ENCODE assay signal across 8 mouse cellular contexts in the genomic region with DNA sequence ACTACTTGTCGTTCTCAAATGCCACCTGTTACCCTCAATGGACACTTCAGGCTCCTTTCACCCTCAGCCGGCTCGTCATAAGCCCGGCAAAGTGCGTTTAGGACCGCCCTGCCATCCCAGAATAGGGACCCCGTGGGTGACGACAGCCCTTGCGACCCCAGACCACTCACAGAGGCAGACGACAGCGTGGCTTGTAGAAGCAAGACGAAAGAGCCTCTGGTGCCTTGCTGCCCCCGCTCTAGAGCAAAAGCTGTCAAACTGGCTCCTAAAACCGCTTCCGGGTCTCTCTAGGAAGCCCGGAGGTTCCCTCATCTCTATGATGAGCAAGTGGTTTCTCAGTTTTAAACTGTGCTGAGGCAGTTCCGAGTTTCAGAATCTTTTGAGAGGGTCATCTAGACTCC. TPM values are rescaled to one million over a fixed set of nuclear protein-coding genes. Genes with fewer than 3 reads are reported as not detected.
DNase-seq lines count a peak whose midpoint lies in the region; ATAC-seq and TF ChIP-seq lines count a peak whose summit lies in the region.

Gene Sdr42e1 (minus strand): TSS at position 260 of the 401 bp plus-strand sequence.

- intact Hi-C loops in left cerebral cortex, postnatal 4 days (cut with DNase I): no loop called here

- in situ Hi-C loops in Patski (cut with MboI; ENCODE audit: low pct_unique_long_range_greater_than_20kb): no loop called here

- no peak for DNase-seq in Patski (ENCODE audit: low read depth, low spot score)
- DNase-seq in gonadal fat pad, adult 2 months (ENCODE audit: low read depth): no peak
- peak; percentile 15 for DNase-seq in left cerebral cortex, postnatal 4 days
- DNase-seq in midbrain, embryonic 10.5 days (ENCODE audit: low spot score): peak; percentile 34
- peak; percentile 31 for DNase-seq in right cerebral cortex, postnatal 14 days
- DNase-seq in urinary bladder, postnatal 25 days (ENCODE audit: low spot score): peak; percentile 53

- POLR2A ChIA-PET in Patski (lab: Charles Lee): interaction anchor here (1.1 to 1.2 kb wide), 2 partner anchors 8 to 12 kb away, joined by 3 read pairs; no protein-coding TSS in a partner anchor

- H3K4me3 ChIP-seq in intestine, postnatal 0 days (ENCODE audit: low read depth, low read length): peak within 1 kb of the TSS; percentile 54
- H3K4me3 ChIP-seq in midbrain, embryonic 10.5 days: peak within 1 kb of the TSS; percentile 58

- ATAC-seq in Patski: peak; percentile 57
- peak; percentile 96 for ATAC-seq in common myeloid progenitor, adult 5-6 weeks (replicated peaks; ENCODE audit: low read depth, poor library complexity, severe bottlenecking)
- 0 out of 2 replicates have a peak, but pooled peaks have one; percentile 16 for ATAC-seq in intestine, postnatal 0 days

- H3K4me2 ChIP-seq in intestine, postnatal 0 days (replicated peaks; ENCODE audit: low read depth): peak within 1 kb of the TSS; percentile 79

- CTCF ChIA-PET in Patski (lab: Charles Lee): no interaction called here

- peak within 1 kb of the TSS; percentile 79 for H3K9ac ChIP-seq in intestine, postnatal 0 days (ENCODE audit: low read depth, low read length)

- no peaks in the 10 kb centered on the region for H3K36me3 ChIP-seq in intestine, postnatal 0 days (ENCODE audit: control insufficient read depth, insufficient read depth)
- no peaks in the 10 kb centered on the region for H3K36me3 ChIP-seq in midbrain, embryonic 10.5 days

- WGBS in intestine, postnatal 0 days: 5% methylated on average over 17 of the region's 17 CpGs
- WGBS in midbrain, embryonic 10.5 days: 16% methylated on average over 17 of the region's 17 CpGs

- H3K4me1 ChIP-seq in intestine, postnatal 0 days (replicated peaks; ENCODE audit: control insufficient read depth, insufficient read depth, low read length): peaks cover 3% of the 10 kb centered on the region; the same call in 1 of the 2 replicates
- peaks cover 7% of the 10 kb centered on the region for H3K4me1 ChIP-seq in midbrain, embryonic 10.5 days

- no peak for TF ChIP-seq CTCF in Patski (IDR thresholded peaks at IDR 0.05)
- no peak for TF ChIP-seq CTCF in intestine, postnatal 0 days (IDR thresholded peaks at IDR 0.05; ENCODE audit: low read depth)

- H3K27me3 ChIP-seq in Patski: no peaks in the 10 kb centered on the region
- no peaks in the 10 kb centered on the region for H3K27me3 ChIP-seq in intestine, postnatal 0 days (replicated peaks; ENCODE audit: control insufficient read depth, insufficient read depth, low read length)
- H3K27me3 ChIP-seq in midbrain, embryonic 10.5 days (ENCODE audit: low read depth, poor library complexity, severe bottlenecking): no peaks in the 10 kb centered on the region

- H3K27ac ChIP-seq in intestine, postnatal 0 days (ENCODE audit: low read depth, low read length): 0 out of 2 replicates have a peak within 1 kb of the TSS, but pooled peaks have one; percentile 24
- H3K27ac ChIP-seq in midbrain, embryonic 10.5 days (replicated peaks): peak within 1 kb of the TSS; percentile 34

- no peaks in the 10 kb centered on the region for H3K9me3 ChIP-seq in intestine, postnatal 0 days (ENCODE audit: control insufficient read depth)
- no peaks in the 10 kb centered on the region for H3K9me3 ChIP-seq in midbrain, embryonic 10.5 days (replicated peaks)

RNA-seq across cellular contexts. Expression of gene Sdr42e1, which starts in this region (rescaled TPM):
- 1.6 TPM for polyA plus RNA-seq in Patski (2021)
- total RNA-seq in common myeloid progenitor, adult 5-6 weeks (2017): 3.5 and 3.7 TPM in 2 replicates
- 30.7 and 44.1 TPM in 2 replicates for polyA plus RNA-seq in gonadal fat pad, adult 2 months (2012; rRNA removed)
- 6.0 and 7.7 TPM in 2 replicates for polyA plus RNA-seq in intestine, postnatal 0 days (2015; fragmentation: Nextera tagmentation; extraction: Ambion mirVana)
- total RNA-seq in left cerebral cortex, postnatal 4 days (2021): 1 to 10 TPM; 3.1 to 3.5 TPM
- polyA plus RNA-seq in midbrain, embryonic 10.5 days (2016; fragmentation: Nextera tagmentation; extraction: Ambion mirVana): 0.46 and 0.65 TPM in 2 replicates

Comparison
In these comparisons a context has a peak if more than half of its experiments do, and no peak if none do; other contexts are left out.
1. Peak in DNase-seq, H3K4me3 ChIP-seq and H3K27ac ChIP-seq in midbrain, embryonic 10.5 days; RNA of the gene not detected or under 1 TPM.
2. ATAC-seq: peak in every context shown above with its lines; median percentile 96 in common myeloid progenitor, adult 5-6 weeks; 57 in Patski; 16 in intestine, postnatal 0 days.
3. DNase-seq: peak in left cerebral cortex, postnatal 4 days (single experiment), right cerebral cortex, postnatal 14 days (single experiment) and urinary bladder, postnatal 25 days (single experiment); none in Patski (single experiment) and gonadal fat pad, adult 2 months (single experiment).